Mouse (Mus musculus): ENCODE data around the gene Gdpd5.
"Not testable (repeated sequence)": the region's sequence is repeated elsewhere in the genome, so short reads cannot be mapped to it uniquely, and the experiment has no call there.

Gdpd5 gene

GRCm38 (mm10) chr7:99362137-99362536 lies 19.1 kb upstream of the Gdpd5 start:
- in situ Hi-C loops (cut with MboI, MseI), result loop anchor here (5.0 kb wide), 1 partner anchor 90 kb away; no protein-coding TSS in a partner anchor

- in situ Hi-C loops (cut with MboI, MseI), result no loop called here
These were observed 16.1 kb upstream of the Gdpd5 start for GRCm38 (mm10) chr7:99365069-99365468.

- in situ Hi-C loops (cut with MboI, MseI), result no loop called here
These were observed 14.5 kb upstream of the Gdpd5 start for GRCm38 (mm10) chr7:99366716-99367115.

- in situ Hi-C loops (cut with MboI, MseI), result not testable (repeated sequence)
These were observed 6.9 kb upstream of the Gdpd5 start for GRCm38 (mm10) chr7:99374325-99374724.

GRCm38 (mm10) chr7:99375455-99375854 lies 5.8 kb upstream of the Gdpd5 start:
- in situ Hi-C loops (cut with MboI, MseI), result no loop called here

- in situ Hi-C loops (cut with MboI, MseI), result no loop called here
These were observed 2.3 kb upstream of the Gdpd5 start for GRCm38 (mm10) chr7:99378870-99379269.

- in situ Hi-C loops (cut with MboI, MseI), result loop anchor here (10.0 kb wide), 2 partner anchors 64 to 474 kb away; partner anchors contain the start of gene Xrra1
These were observed 562 bp upstream of the Gdpd5 start for GRCm38 (mm10) chr7:99380491-99381213.

- in situ Hi-C loops (cut with MboI, MseI), result loop anchor here (10.0 kb wide), 2 partner anchors 62 to 472 kb away; partner anchors contain the start of gene Xrra1
These were observed 1.1 kb downstream of the Gdpd5 start for GRCm38 (mm10) chr7:99382088-99383000.

- in situ Hi-C loops (cut with MboI, MseI), result loop anchor here (10.0 kb wide), 2 partner anchors 62 to 472 kb away; partner anchors contain the start of gene Xrra1
These were observed 2.0 kb downstream of the Gdpd5 start for GRCm38 (mm10) chr7:99383246-99383645.

- in situ Hi-C loops (cut with MboI, MseI), result loop anchor here (10.0 kb wide), 2 partner anchors 61 to 471 kb away; partner anchors contain the start of gene Xrra1
These were observed 2.9 kb downstream of the Gdpd5 start for GRCm38 (mm10) chr7:99384101-99384611.

- in situ Hi-C loops (cut with MboI, MseI), result loop anchor here (10.0 kb wide), 2 partner anchors 59 to 469 kb away; partner anchors contain the start of gene Xrra1
These were observed 4.8 kb downstream of the Gdpd5 start for GRCm38 (mm10) chr7:99386030-99386429.

GRCm38 (mm10) chr7:99386811-99387210 lies 5.6 kb downstream of the Gdpd5 start:
- in situ Hi-C loops (cut with MboI, MseI), result loop anchor here (10.0 kb wide), 2 partner anchors 58 to 468 kb away; partner anchors contain the start of gene Xrra1

GRCm38 (mm10) chr7:99387356-99387755 lies 6.1 kb downstream of the Gdpd5 start:
- in situ Hi-C loops (cut with MboI, MseI), result loop anchor here (10.0 kb wide), 2 partner anchors 57 to 467 kb away; partner anchors contain the start of gene Xrra1

GRCm38 (mm10) chr7:99390559-99390958 lies 9.3 kb downstream of the Gdpd5 start:
- in situ Hi-C loops (cut with MboI, MseI), result loop anchor here (10.0 kb wide), 1 partner anchor 624 kb away; no protein-coding TSS in a partner anchor

- in situ Hi-C loops (cut with MboI, MseI), result loop anchor here (10.0 kb wide), 1 partner anchor 622 kb away; no protein-coding TSS in a partner anchor
These were observed 11.5 kb downstream of the Gdpd5 start for GRCm38 (mm10) chr7:99392696-99393095.

- in situ Hi-C loops (cut with MboI, MseI), result loop anchor here (10.0 kb wide), 1 partner anchor 621 kb away; no protein-coding TSS in a partner anchor
These were observed 12.6 kb downstream of the Gdpd5 start for GRCm38 (mm10) chr7:99393711-99394325.

- in situ Hi-C loops (cut with MboI, MseI), result loop anchor here (10.0 kb wide), 1 partner anchor 619 kb away; no protein-coding TSS in a partner anchor
These were observed 14.2 kb downstream of the Gdpd5 start for GRCm38 (mm10) chr7:99395385-99395784.

GRCm38 (mm10) chr7:99395908-99396616 lies 14.8 kb downstream of the Gdpd5 start:
- in situ Hi-C loops (cut with MboI, MseI), result loop anchor here (10.0 kb wide), 1 partner anchor 619 kb away; no protein-coding TSS in a partner anchor

- in situ Hi-C loops (cut with MboI, MseI), result loop anchor here (10.0 kb wide), 1 partner anchor 618 kb away; no protein-coding TSS in a partner anchor
These were observed 15.9 kb downstream of the Gdpd5 start for GRCm38 (mm10) chr7:99396994-99397659.
